Mouse (Mus musculus) Patski (cell line): ENCODE data around the gene Dcaf4. TPM values are rescaled to one million over a fixed set of nuclear protein-coding genes. Genes with fewer than 3 reads are reported as not detected.
A peak's percentile ranks its signal among the peaks of the same experiment; 100 is the strongest.

Source experiments
- ATAC-seq: fragments of 100-300 bp; one replicate; pipeline ENCODE4 v1.8.0; 2021
- CTCF ChIA-PET: fragments of 350-600 bp; sonication (Branson Sonifier 250); formaldehyde crosslinking; loops from one replicate; lab custom pipeline; 2022; ENCODE audit warnings: inconsistent platforms; lab: Charles Lee
- POLR2A ChIA-PET: fragments of 350-600 bp; sonication (Branson Sonifier 250); formaldehyde crosslinking; loops from one replicate; lab custom pipeline; 2022; ENCODE audit warnings: antibody characterized with exemption, inconsistent platforms; lab: Charles Lee
- DNase-seq: peaks from one replicate; pipeline ENCODE4 v3.0.0-alpha.2; 2011; ENCODE audit warnings: low read depth, low spot score
- H3K27me3 ChIP-seq: fragments of 371-371 bp; one replicate; pipeline ENCODE4 v1.5.1; 2021
- CTCF ChIP-seq: fragments of 100-300 bp; IDR thresholded peaks from one replicate; pipeline ENCODE4 v1.5.1; 2021
- in situ Hi-C: fragments of 300-500 bp; cut with MboI; formaldehyde crosslinking; loops from 3 replicates; pipeline ENCODE4 v1.11.1; 2018; ENCODE audit warnings: low pct_unique_long_range_greater_than_20kb, mixed read lengths
- polyA plus RNA-seq: library from polyadenylated mRNA; unstranded; gene quantifications from one replicate; pipeline ENCODE4 v1.2.3, GENCODE M21; 2021

The Dcaf4 gene
- polyA plus RNA-seq, 1 experiment from 2014 or later: 15.0 TPM

GRCm38 (mm10) chr12:83578356-83578755 is 58.1 kb downstream of the Dcaf4 start:
- H3K27me3 ChIP-seq: no peaks in the 10 kb centered on the region
- in situ Hi-C loops: no loop called here
- CTCF ChIA-PET: no interaction called here
- no peak for DNase-seq
- no peak for TF ChIP-seq CTCF
- no peak for ATAC-seq
- POLR2A ChIA-PET: no interaction called here

- no peak for TF ChIP-seq CTCF
- in situ Hi-C loops: no loop called here
- DNase-seq (no peak), ATAC-seq (no peak)
- CTCF ChIA-PET: no interaction called here
- POLR2A ChIA-PET: no interaction called here
- no peaks in the 10 kb centered on the region for H3K27me3 ChIP-seq
Measured at GRCm38 (mm10) chr12:83578896-83579569, 58.8 kb downstream of the Dcaf4 start.

- no peak for ATAC-seq
- no peak for DNase-seq
- ChIA-PET POLR2A (interaction anchor here (0.6 kb wide), 1 partner anchor 10 kb away, joined by 3 read pairs; no protein-coding TSS in a partner anchor), CTCF (no interaction called here)
- no peaks in the 10 kb centered on the region for H3K27me3 ChIP-seq
- in situ Hi-C loops: no loop called here
- TF ChIP-seq CTCF: no peak
Measured at GRCm38 (mm10) chr12:83580283-83580682, 60.0 kb downstream of the Dcaf4 start.

- ChIA-PET CTCF (no interaction called here), POLR2A (no interaction called here)
- TF ChIP-seq CTCF: no peak
- ATAC-seq: no peak
- in situ Hi-C loops: no loop called here
- DNase-seq: no peak
- no peaks in the 10 kb centered on the region for H3K27me3 ChIP-seq
Measured at GRCm38 (mm10) chr12:83582106-83582505, 61.8 kb downstream of the Dcaf4 start.

GRCm38 (mm10) chr12:83582747-83583146 is 62.5 kb downstream of the Dcaf4 start:
- DNase-seq (no peak), ATAC-seq (no peak)
- in situ Hi-C loops: no loop called here
- H3K27me3 ChIP-seq: no peaks in the 10 kb centered on the region
- ChIA-PET CTCF (no interaction called here), POLR2A (interaction anchor here (0.6 kb wide), 2 partner anchors 63 to 1271 kb away, joined by 3 to 4 read pairs; partner anchors contain the start of gene Dcaf4)
- TF ChIP-seq CTCF: no peak

GRCm38 (mm10) chr12:83586628-83587027 is 66.4 kb downstream of the Dcaf4 start:
- no peaks in the 10 kb centered on the region for H3K27me3 ChIP-seq
- POLR2A ChIA-PET: no interaction called here
- in situ Hi-C loops: no loop called here
- DNase-seq (peak; percentile 50), ATAC-seq (no peak)
- TF ChIP-seq CTCF: no peak
- CTCF ChIA-PET: interaction anchor here (0.7 to 1.2 kb wide), 2 partner anchors 9 to 10 kb away, joined by 3 read pairs; partner anchors contain the start of gene Zfyve1

Other genes starting within 250 kb of the Dcaf4 start
- 0.15 TPM for gene Dpf3, start 32.8 kb upstream of the Dcaf4 start, polyA plus RNA-seq
- gene Zfyve1, start 76.8 kb downstream of the Dcaf4 start, polyA plus RNA-seq: 47.2 TPM
- gene Rbm25, start 110.8 kb downstream of the Dcaf4 start, polyA plus RNA-seq: 78.0 TPM
- 59.9 TPM for gene Psen1, start 167.7 kb downstream of the Dcaf4 start, polyA plus RNA-seq
- 2.7 TPM for gene Papln, start 243.2 kb downstream of the Dcaf4 start, polyA plus RNA-seq